Mouse (Mus musculus): ENCODE data around the gene I830077J02Rik. TPM values are rescaled to one million over a fixed set of nuclear protein-coding genes. Genes with fewer than 3 reads are reported as not detected.
"Not testable (repeated sequence)": the region's sequence is repeated elsewhere in the genome, so short reads cannot be mapped to it uniquely, and the experiment has no call there.

Gene I830077J02Rik
- polyA plus RNA-seq, 1 experiment from 2014 or later: 0.33 TPM

GRCm38 (mm10) chr3:105935033-105935432 is 2.6 kb upstream of the I830077J02Rik start:
- Histone ChIP-seq H3K27ac (no peak overlapping the region), H3K9me3 (no peaks in the 10 kb centered on the region), H3K4me2 (replicated peaks) (no peak overlapping the region), H3K9ac (no peak overlapping the region), H3K36me3 (peaks cover 8% of the 10 kb centered on the region; the same call in 1 of the 2 replicates), H3K4me1 (no peaks in the 10 kb centered on the region), H3K27me3 (replicated peaks) (no peaks in the 10 kb centered on the region), H3K4me3 (no peak overlapping the region)
- 91% methylated on average over 5 of the region's 5 CpGs for WGBS
- no peak for ATAC-seq (ENCODE audit: low FRiP score, low read depth)

- H3K4me2 ChIP-seq (replicated peaks): no peak overlapping the region
- H3K9me3 ChIP-seq: no peaks in the 10 kb centered on the region
- no peak overlapping the region for H3K27ac ChIP-seq
- H3K4me3 ChIP-seq: no peak overlapping the region
- H3K27me3 ChIP-seq (replicated peaks): no peaks in the 10 kb centered on the region
- 95% methylated on average over 6 of the region's 6 CpGs for WGBS
- no peak overlapping the region for H3K9ac ChIP-seq
- peaks cover 4% of the 10 kb centered on the region; the same call in 1 of the 2 replicates for H3K36me3 ChIP-seq
- ATAC-seq (ENCODE audit: low FRiP score, low read depth): no peak
- no peaks in the 10 kb centered on the region for H3K4me1 ChIP-seq
These were observed 1.5 kb upstream of the I830077J02Rik start for GRCm38 (mm10) chr3:105933926-105934325.

GRCm38 (mm10) chr3:105931095-105931494 is 1.4 kb downstream of the I830077J02Rik start:
- WGBS: 89% methylated on average over 2 of the region's 2 CpGs
- Histone ChIP-seq H3K27ac (no peak overlapping the region), H3K4me2 (replicated peaks) (no peak overlapping the region), H3K4me3 (no peak overlapping the region), H3K36me3 (no peaks in the 10 kb centered on the region), H3K27me3 (replicated peaks) (no peaks in the 10 kb centered on the region), H3K9ac (no peak overlapping the region), H3K4me1 (no peaks in the 10 kb centered on the region), H3K9me3 (no peaks in the 10 kb centered on the region)
- no peak for ATAC-seq (ENCODE audit: low FRiP score, low read depth)

- H3K4me2 ChIP-seq (replicated peaks): no peak overlapping the region
- no peaks in the 10 kb centered on the region for H3K9me3 ChIP-seq
- ATAC-seq (ENCODE audit: low FRiP score, low read depth): no peak
- no peak overlapping the region for H3K4me3 ChIP-seq
- no peak overlapping the region for H3K27ac ChIP-seq
- H3K9ac ChIP-seq: no peak overlapping the region
- no peaks in the 10 kb centered on the region for H3K27me3 ChIP-seq (replicated peaks)
- H3K36me3 ChIP-seq: no peaks in the 10 kb centered on the region
- WGBS: 87% methylated on average over 7 of the region's 7 CpGs
- no peaks in the 10 kb centered on the region for H3K4me1 ChIP-seq
These were observed 2.6 kb downstream of the I830077J02Rik start for GRCm38 (mm10) chr3:105929821-105930220.

GRCm38 (mm10) chr3:105928781-105929180 is 3.7 kb downstream of the I830077J02Rik start:
- H3K27me3 ChIP-seq (replicated peaks): no peaks in the 10 kb centered on the region
- no peaks in the 10 kb centered on the region for H3K9me3 ChIP-seq
- H3K4me1 ChIP-seq: no peaks in the 10 kb centered on the region
- WGBS: 91% methylated on average over 6 of the region's 6 CpGs
- H3K4me2 ChIP-seq (replicated peaks): no peak overlapping the region
- H3K36me3 ChIP-seq: no peaks in the 10 kb centered on the region
- H3K9ac ChIP-seq: no peak overlapping the region
- H3K4me3 ChIP-seq: no peak overlapping the region
- no peak overlapping the region for H3K27ac ChIP-seq
- no peak for ATAC-seq (ENCODE audit: low FRiP score, low read depth)

GRCm38 (mm10) chr3:105928195-105928569 is 4.3 kb downstream of the I830077J02Rik start:
- Histone ChIP-seq H3K4me1 (no peaks in the 10 kb centered on the region), H3K27me3 (replicated peaks) (no peaks in the 10 kb centered on the region), H3K9ac (no peak overlapping the region), H3K4me3 (no peak overlapping the region), H3K27ac (no peak overlapping the region), H3K9me3 (no peaks in the 10 kb centered on the region), H3K36me3 (no peaks in the 10 kb centered on the region), H3K4me2 (replicated peaks) (no peak overlapping the region)
- no peak for ATAC-seq (ENCODE audit: low FRiP score, low read depth)
- WGBS: 90% methylated on average over 3 of the region's 3 CpGs

GRCm38 (mm10) chr3:105927561-105928194 is 4.8 kb downstream of the I830077J02Rik start:
- H3K4me2 ChIP-seq (replicated peaks): no peak overlapping the region
- H3K4me3 ChIP-seq: no peak overlapping the region
- ATAC-seq (ENCODE audit: low FRiP score, low read depth): no peak
- no peaks in the 10 kb centered on the region for H3K36me3 ChIP-seq
- H3K9me3 ChIP-seq: no peaks in the 10 kb centered on the region
- H3K9ac ChIP-seq: no peak overlapping the region
- no peaks in the 10 kb centered on the region for H3K27me3 ChIP-seq (replicated peaks)
- no peak overlapping the region for H3K27ac ChIP-seq
- no peaks in the 10 kb centered on the region for H3K4me1 ChIP-seq
- WGBS: 57% methylated on average over 7 of the region's 7 CpGs

GRCm38 (mm10) chr3:105924616-105925015 is 7.8 kb downstream of the I830077J02Rik start:
- Histone ChIP-seq H3K9me3 (no peaks in the 10 kb centered on the region), H3K36me3 (no peaks in the 10 kb centered on the region), H3K9ac (no peak overlapping the region), H3K4me2 (replicated peaks) (no peak overlapping the region), H3K4me1 (no peaks in the 10 kb centered on the region), H3K27ac (no peak overlapping the region), H3K4me3 (no peak overlapping the region), H3K27me3 (replicated peaks) (no peaks in the 10 kb centered on the region)
- ATAC-seq (ENCODE audit: low FRiP score, low read depth): no peak
- 86% methylated on average over 9 of the region's 9 CpGs for WGBS

- H3K27ac ChIP-seq: no peak overlapping the region
- WGBS: 72% methylated on average over 2 of the region's 2 CpGs
These were observed 10.5 kb downstream of the I830077J02Rik start for GRCm38 (mm10) chr3:105921959-105922358.

GRCm38 (mm10) chr3:105920743-105921142 is 11.7 kb downstream of the I830077J02Rik start:
- not testable (repeated sequence) for H3K4me2 ChIP-seq (replicated peaks); H3K9me3 ChIP-seq; H3K27me3 ChIP-seq (replicated peaks); H3K36me3 ChIP-seq; H3K9ac ChIP-seq; H3K4me3 ChIP-seq; ATAC-seq (ENCODE audit: low FRiP score, low read depth); H3K27ac ChIP-seq; H3K4me1 ChIP-seq

More at GRCm38 (mm10) chr3:105921959-105922358, 10.5 kb downstream of the I830077J02Rik start:
- no peak overlapping the region for H3K4me2 ChIP-seq (replicated peaks)
- no peak overlapping the region for H3K9ac ChIP-seq
- H3K4me3 ChIP-seq: no peak overlapping the region
- H3K36me3 ChIP-seq: no peaks in the 10 kb centered on the region
- no peak for ATAC-seq (ENCODE audit: low FRiP score, low read depth)
- H3K27me3 ChIP-seq (replicated peaks): no peaks in the 10 kb centered on the region
- H3K9me3 ChIP-seq: no peaks in the 10 kb centered on the region
- H3K4me1 ChIP-seq: no peaks in the 10 kb centered on the region

GRCm38 (mm10) chr3:105918355-105918745 is 14.1 kb downstream of the I830077J02Rik start:
- ATAC-seq (ENCODE audit: low FRiP score, low read depth): no peak
- Histone ChIP-seq H3K4me2 (replicated peaks) (no peak overlapping the region), H3K9me3 (no peaks in the 10 kb centered on the region), H3K27me3 (replicated peaks) (no peaks in the 10 kb centered on the region), H3K4me3 (no peak overlapping the region), H3K36me3 (no peaks in the 10 kb centered on the region), H3K4me1 (no peaks in the 10 kb centered on the region), H3K27ac (no peak overlapping the region), H3K9ac (no peak overlapping the region)
- 79% methylated on average over 3 of the region's 3 CpGs for WGBS

- 69% methylated on average over 10 of the region's 10 CpGs for WGBS
- Histone ChIP-seq H3K27me3 (replicated peaks) (no peaks in the 10 kb centered on the region), H3K4me3 (no peak overlapping the region)
These were observed 14.7 kb downstream of the I830077J02Rik start for GRCm38 (mm10) chr3:105917656-105918354.

GRCm38 (mm10) chr3:105916455-105916854 is 16.0 kb downstream of the I830077J02Rik start:
- not testable (repeated sequence) for H3K4me2 ChIP-seq (replicated peaks); H3K9ac ChIP-seq; H3K9me3 ChIP-seq; H3K27me3 ChIP-seq (replicated peaks); H3K27ac ChIP-seq; H3K4me3 ChIP-seq; H3K36me3 ChIP-seq; H3K4me1 ChIP-seq; ATAC-seq (ENCODE audit: low FRiP score, low read depth)

More at GRCm38 (mm10) chr3:105917656-105918354, 14.7 kb downstream of the I830077J02Rik start:
- ATAC-seq (ENCODE audit: low FRiP score, low read depth): no peak
- Histone ChIP-seq H3K27ac (no peak overlapping the region), H3K4me2 (replicated peaks) (no peak overlapping the region), H3K9me3 (no peaks in the 10 kb centered on the region), H3K9ac (no peak overlapping the region), H3K4me1 (no peaks in the 10 kb centered on the region), H3K36me3 (no peaks in the 10 kb centered on the region)

Measured in neural tube, embryonic 12.5 days (tissue).